Mouse (Mus musculus): ENCODE data around the gene Speer4c. TPM values are rescaled to one million over a fixed set of nuclear protein-coding genes. Genes with fewer than 3 reads are reported as not detected.
"Not testable (repeated sequence)": the region's sequence is repeated elsewhere in the genome, so short reads cannot be mapped to it uniquely, and the experiment has no call there.

The Speer4c gene
- total RNA-seq (2021): not detected
- long read RNA-seq, experiment 1: 0 reads
- long read RNA-seq, experiment 2: 0 reads

GRCm38 (mm10) chr5:15714171-15714570 is at the start of gene Speer4c:
Speer4c (minus strand) TSS chr5:15714271.
- DNase-seq: not testable (repeated sequence)

GRCm38 (mm10) chr5:15747478-15748255 is 33.6 kb upstream of the Speer4c start:
- DNase-seq: no peak

GRCm38 (mm10) chr5:15734097-15734867 is 20.2 kb upstream of the Speer4c start:
- no peak for DNase-seq

GRCm38 (mm10) chr5:15702891-15703290 is 11.2 kb downstream of the Speer4c start:
- DNase-seq: not testable (repeated sequence)

GRCm38 (mm10) chr5:15697719-15698118 is 16.4 kb downstream of the Speer4c start:
- not testable (repeated sequence) for DNase-seq

- not testable (repeated sequence) for DNase-seq
Observed at GRCm38 (mm10) chr5:15691849-15692248, 22.2 kb downstream of the Speer4c start.

- not testable (repeated sequence) for DNase-seq
Observed at GRCm38 (mm10) chr5:15690822-15691221, 23.2 kb downstream of the Speer4c start.

- DNase-seq: not testable (repeated sequence)
Observed at GRCm38 (mm10) chr5:15689659-15690213, 24.3 kb downstream of the Speer4c start.

- DNase-seq: not testable (repeated sequence)
Observed at GRCm38 (mm10) chr5:15688874-15689658, 25.0 kb downstream of the Speer4c start.

GRCm38 (mm10) chr5:15681301-15682035 is 32.6 kb downstream of the Speer4c start:
- peak; percentile 5 for DNase-seq

GRCm38 (mm10) chr5:15679980-15680949 is 33.8 kb downstream of the Speer4c start:
- not testable (repeated sequence) for DNase-seq

GRCm38 (mm10) chr5:15678907-15679306 is 35.2 kb downstream of the Speer4c start:
- DNase-seq: not testable (repeated sequence)

- not testable (repeated sequence) for DNase-seq
Observed at GRCm38 (mm10) chr5:15677750-15678149, 36.3 kb downstream of the Speer4c start.

- DNase-seq: not testable (repeated sequence)
Observed at GRCm38 (mm10) chr5:15674429-15675244, 39.4 kb downstream of the Speer4c start.

- not testable (repeated sequence) for DNase-seq
Observed at GRCm38 (mm10) chr5:15673989-15674388, 40.1 kb downstream of the Speer4c start.

GRCm38 (mm10) chr5:15670789-15671188 is 43.3 kb downstream of the Speer4c start:
- DNase-seq: not testable (repeated sequence)

GRCm38 (mm10) chr5:15663847-15664246 is 50.2 kb downstream of the Speer4c start:
- not testable (repeated sequence) for DNase-seq
